Mouse (Mus musculus) G1E (cell line): ENCODE data around the gene Tuba3a.

Experiments
- CTCF ChIP-seq: IDR thresholded peaks from 2 replicates; pipeline ENCODE4 v1.5.1; 2012; ENCODE audit warnings: low read depth, low read length, inconsistent platforms, mixed read lengths
- GATA1 ChIP-seq: IDR thresholded peaks from 2 replicates; pipeline ENCODE4 v1.6.1; 2012; ENCODE audit warnings: borderline replicate concordance, low read length, inconsistent platforms, mixed read lengths
- GATA2 ChIP-seq: IDR thresholded peaks from 2 replicates; pipeline ENCODE4 v1.6.1; 2012; ENCODE audit warnings: low read depth, low read length, inconsistent platforms, borderline replicate concordance
- POLR2AphosphoS5 ChIP-seq: IDR thresholded peaks from 2 replicates; pipeline ENCODE4 v1.6.1; 2012; ENCODE audit warnings: low read depth, low read length, inconsistent platforms; ENCODE audit not compliant: insufficient replicate concordance
- TAL1 ChIP-seq: conservative IDR thresholded peaks from 2 replicates; pipeline ENCODE4 v1.6.1; 2012; ENCODE audit warnings: low read depth, low read length, inconsistent platforms, mixed read lengths

DNA sequence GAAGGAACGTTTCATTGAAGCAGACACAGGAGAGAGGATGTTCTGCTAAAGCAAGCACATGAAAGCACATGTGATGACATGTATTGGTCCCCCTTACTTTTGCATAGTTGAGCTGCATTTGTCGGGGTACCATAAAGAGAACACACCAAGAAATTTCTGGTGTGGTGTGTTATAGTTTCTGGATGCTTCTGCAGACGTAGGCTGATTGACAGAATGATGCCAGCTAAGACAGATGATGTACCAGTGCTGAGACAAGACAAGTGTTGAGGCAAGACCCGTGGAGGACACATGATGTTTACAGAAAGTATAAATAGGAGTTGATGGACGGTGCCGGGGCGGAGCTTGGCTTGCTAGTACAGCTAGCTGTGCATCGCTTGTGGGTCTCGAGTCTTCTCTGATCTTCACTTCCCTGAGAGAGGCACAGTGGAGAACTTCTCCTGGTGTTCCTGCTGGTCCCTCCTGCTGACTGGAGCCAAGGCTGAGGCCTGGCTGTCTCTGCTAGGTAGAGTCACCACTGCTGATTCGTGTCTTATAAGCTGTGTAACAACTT is 25.8 kb downstream of the Tuba3a start:
- no peak for TF ChIP-seq TAL1
- TF ChIP-seq POLR2AphosphoS5: no peak
- TF ChIP-seq GATA2: no peak
- TF ChIP-seq CTCF: no peak
- TF ChIP-seq GATA1: no peak
